Mouse (Mus musculus): ENCODE measurements around the gene Scamp3. TPM values are rescaled to one million over a fixed set of nuclear protein-coding genes. Genes with fewer than 3 reads are reported as not detected.
"Not testable (repeated sequence)": the region's sequence is repeated elsewhere in the genome, so short reads cannot be mapped to it uniquely, and the experiment has no call there.

Gene Scamp3
- polyA plus RNA-seq, 1 experiment from 2014 or later = 153 TPM

- H3K9ac ChIP-seq (replicated peaks; ENCODE audit: low read depth, low read length) = peak overlapping the region; percentile 82
- ATAC-seq (ENCODE audit: low read depth) = peak; percentile 88
- no peaks in the 10 kb centered on the region for H3K9me3 ChIP-seq (ENCODE audit: control insufficient read depth, low read length)
- H3K27ac ChIP-seq (ENCODE audit: low read depth, low read length) = peak overlapping the region; percentile 95
- peaks cover 3% of the 10 kb centered on the region; the same call in 1 of the 2 replicates for H3K27me3 ChIP-seq (ENCODE audit: control insufficient read depth, insufficient read depth, low read length)
- peaks cover 19% of the 10 kb centered on the region for H3K4me1 ChIP-seq (ENCODE audit: control insufficient read depth, insufficient read depth, low read length)
- H3K4me2 ChIP-seq (ENCODE audit: low read depth, low read length) = peak overlapping the region; percentile 79
- under 1% methylated on average over 69 of the region's 69 CpGs for WGBS
- H3K4me3 ChIP-seq (ENCODE audit: low read depth, low read length) = peak overlapping the region; percentile 75
- H3K36me3 ChIP-seq (ENCODE audit: control insufficient read depth, insufficient read depth, low read length) = peaks cover 24% of the 10 kb centered on the region
Observed at GRCm38 (mm10) chr3:89213803-89214530, 36.7 kb downstream of the Scamp3 start.

- 2% methylated on average over 19 of the region's 19 CpGs for WGBS
- H3K9ac ChIP-seq (replicated peaks; ENCODE audit: low read depth, low read length) = peak within 1 kb of the TSS; percentile 82
- peak within 1 kb of the TSS; percentile 95 for H3K27ac ChIP-seq (ENCODE audit: low read depth, low read length)
- peaks cover 15% of the 10 kb centered on the region for H3K36me3 ChIP-seq (ENCODE audit: control insufficient read depth, insufficient read depth, low read length)
- peak within 1 kb of the TSS; percentile 75 for H3K4me3 ChIP-seq (ENCODE audit: low read depth, low read length)
- ATAC-seq (ENCODE audit: low read depth) = peak; percentile 13; the same call in 1 of the 2 replicates
- no peaks in the 10 kb centered on the region for H3K9me3 ChIP-seq (ENCODE audit: control insufficient read depth, low read length)
- peaks cover 3% of the 10 kb centered on the region; the same call in 1 of the 2 replicates for H3K27me3 ChIP-seq (ENCODE audit: control insufficient read depth, insufficient read depth, low read length)
- peak within 1 kb of the TSS; percentile 79 for H3K4me2 ChIP-seq (ENCODE audit: low read depth, low read length)
- H3K4me1 ChIP-seq (ENCODE audit: control insufficient read depth, insufficient read depth, low read length) = peaks cover 19% of the 10 kb centered on the region
Observed at GRCm38 (mm10) chr3:89214681-89215411, 37.6 kb downstream of the Scamp3 start, which contains the start of gene Thbs3. Thbs3 (plus strand) TSS chr3:89215180.

GRCm38 (mm10) chr3:89215853-89216252 is 38.6 kb downstream of the Scamp3 start:
- H3K4me3 ChIP-seq (ENCODE audit: low read depth, low read length) = peak overlapping the region; percentile 75
- peaks cover 3% of the 10 kb centered on the region; the same call in 1 of the 2 replicates for H3K27me3 ChIP-seq (ENCODE audit: control insufficient read depth, insufficient read depth, low read length)
- H3K4me1 ChIP-seq (ENCODE audit: control insufficient read depth, insufficient read depth, low read length) = peaks cover 19% of the 10 kb centered on the region
- peak overlapping the region; percentile 79 for H3K4me2 ChIP-seq (ENCODE audit: low read depth, low read length)
- peaks cover 5% of the 10 kb centered on the region; the same call in 1 of the 2 replicates for H3K36me3 ChIP-seq (ENCODE audit: control insufficient read depth, insufficient read depth, low read length)
- peak overlapping the region; percentile 82; the same call in 1 of the 2 replicates for H3K9ac ChIP-seq (replicated peaks; ENCODE audit: low read depth, low read length)
- 3% methylated on average over 6 of the region's 6 CpGs for WGBS
- peak; percentile 33 for ATAC-seq (ENCODE audit: low read depth)
- no peaks in the 10 kb centered on the region for H3K9me3 ChIP-seq (ENCODE audit: control insufficient read depth, low read length)
- peak overlapping the region; percentile 95 for H3K27ac ChIP-seq (ENCODE audit: low read depth, low read length)

GRCm38 (mm10) chr3:89216407-89216806 is 39.1 kb downstream of the Scamp3 start:
- not testable (repeated sequence) for H3K36me3 ChIP-seq (ENCODE audit: control insufficient read depth, insufficient read depth, low read length); H3K9ac ChIP-seq (replicated peaks; ENCODE audit: low read depth, low read length); H3K27me3 ChIP-seq (ENCODE audit: control insufficient read depth, insufficient read depth, low read length); H3K4me2 ChIP-seq (ENCODE audit: low read depth, low read length); H3K9me3 ChIP-seq (ENCODE audit: control insufficient read depth, low read length); H3K4me3 ChIP-seq (ENCODE audit: low read depth, low read length); ATAC-seq (ENCODE audit: low read depth)
- 77% methylated on average over 7 of the region's 7 CpGs for WGBS
- H3K4me1 ChIP-seq (ENCODE audit: control insufficient read depth, insufficient read depth, low read length) = peaks cover 19% of the 10 kb centered on the region
- 0 out of 2 replicates have a peak overlapping the region, but pooled peaks have one; percentile 95 for H3K27ac ChIP-seq (ENCODE audit: low read depth, low read length)

GRCm38 (mm10) chr3:89218271-89218670 is 41.0 kb downstream of the Scamp3 start:
- Histone ChIP-seq H3K4me1 (ENCODE audit: control insufficient read depth, insufficient read depth, low read length) (peaks cover 12% of the 10 kb centered on the region; the same call in 1 of the 2 replicates), H3K9ac (replicated peaks; ENCODE audit: low read depth, low read length) (no peak overlapping the region), H3K4me2 (ENCODE audit: low read depth, low read length) (no peak overlapping the region), H3K27ac (ENCODE audit: low read depth, low read length) (no peak overlapping the region), H3K4me3 (ENCODE audit: low read depth, low read length) (no peak overlapping the region), H3K36me3 (ENCODE audit: control insufficient read depth, insufficient read depth, low read length) (no peaks in the 10 kb centered on the region), H3K9me3 (ENCODE audit: control insufficient read depth, low read length) (no peaks in the 10 kb centered on the region), H3K27me3 (ENCODE audit: control insufficient read depth, insufficient read depth, low read length) (peaks cover 3% of the 10 kb centered on the region; the same call in 1 of the 2 replicates)
- WGBS = 83% methylated on average over 1 of the region's 1 CpGs
- no peak for ATAC-seq (ENCODE audit: low read depth)

- Histone ChIP-seq H3K27ac (ENCODE audit: low read depth, low read length) (no peak overlapping the region), H3K9ac (replicated peaks; ENCODE audit: low read depth, low read length) (no peak overlapping the region), H3K36me3 (ENCODE audit: control insufficient read depth, insufficient read depth, low read length) (no peaks in the 10 kb centered on the region), H3K9me3 (ENCODE audit: control insufficient read depth, low read length) (no peaks in the 10 kb centered on the region), H3K4me2 (ENCODE audit: low read depth, low read length) (no peak overlapping the region), H3K27me3 (ENCODE audit: control insufficient read depth, insufficient read depth, low read length) (no peaks in the 10 kb centered on the region), H3K4me1 (ENCODE audit: control insufficient read depth, insufficient read depth, low read length) (peaks cover 15% of the 10 kb centered on the region; the same call in 1 of the 2 replicates), H3K4me3 (ENCODE audit: low read depth, low read length) (no peak overlapping the region)
- WGBS = 54% methylated on average over 8 of the region's 8 CpGs
- no peak for ATAC-seq (ENCODE audit: low read depth)
Observed at GRCm38 (mm10) chr3:89219546-89219945, 42.3 kb downstream of the Scamp3 start.

- Histone ChIP-seq H3K27ac (ENCODE audit: low read depth, low read length) (no peak overlapping the region), H3K36me3 (ENCODE audit: control insufficient read depth, insufficient read depth, low read length) (no peaks in the 10 kb centered on the region), H3K9ac (replicated peaks; ENCODE audit: low read depth, low read length) (no peak overlapping the region), H3K27me3 (ENCODE audit: control insufficient read depth, insufficient read depth, low read length) (no peaks in the 10 kb centered on the region), H3K9me3 (ENCODE audit: control insufficient read depth, low read length) (no peaks in the 10 kb centered on the region), H3K4me2 (ENCODE audit: low read depth, low read length) (no peak overlapping the region), H3K4me1 (ENCODE audit: control insufficient read depth, insufficient read depth, low read length) (peaks cover 15% of the 10 kb centered on the region), H3K4me3 (ENCODE audit: low read depth, low read length) (no peak overlapping the region)
- 67% methylated on average over 5 of the region's 5 CpGs for WGBS
- ATAC-seq (ENCODE audit: low read depth) = no peak
Observed at GRCm38 (mm10) chr3:89221167-89221566, 43.9 kb downstream of the Scamp3 start.

GRCm38 (mm10) chr3:89224796-89225195 is 47.5 kb downstream of the Scamp3 start:
- H3K9me3 ChIP-seq (ENCODE audit: control insufficient read depth, low read length) = no peaks in the 10 kb centered on the region
- ATAC-seq (ENCODE audit: low read depth) = no peak

More at GRCm38 (mm10) chr3:89224796-89225195, 47.5 kb downstream of the Scamp3 start:
- 38% methylated on average over 11 of the region's 11 CpGs for WGBS
- Histone ChIP-seq H3K4me3 (ENCODE audit: low read depth, low read length) (peak overlapping the region; percentile 40), H3K4me1 (ENCODE audit: control insufficient read depth, insufficient read depth, low read length) (peaks cover 32% of the 10 kb centered on the region), H3K9ac (replicated peaks; ENCODE audit: low read depth, low read length) (peak overlapping the region; percentile 63), H3K36me3 (ENCODE audit: control insufficient read depth, insufficient read depth, low read length) (no peaks in the 10 kb centered on the region), H3K27ac (ENCODE audit: low read depth, low read length) (peak overlapping the region; percentile 83), H3K4me2 (ENCODE audit: low read depth, low read length) (peak overlapping the region; percentile 57), H3K27me3 (ENCODE audit: control insufficient read depth, insufficient read depth, low read length) (no peaks in the 10 kb centered on the region)

All from neural tube, embryonic 14.5 days (tissue).